Mouse (Mus musculus): ENCODE measurements around the gene Gypa. TPM values are rescaled to one million over a fixed set of nuclear protein-coding genes. Genes with fewer than 3 reads are reported as not detected.

Gypa gene
- polyA plus RNA-seq, 1 experiment from 2014 or later, result 6.3 TPM

DNA sequence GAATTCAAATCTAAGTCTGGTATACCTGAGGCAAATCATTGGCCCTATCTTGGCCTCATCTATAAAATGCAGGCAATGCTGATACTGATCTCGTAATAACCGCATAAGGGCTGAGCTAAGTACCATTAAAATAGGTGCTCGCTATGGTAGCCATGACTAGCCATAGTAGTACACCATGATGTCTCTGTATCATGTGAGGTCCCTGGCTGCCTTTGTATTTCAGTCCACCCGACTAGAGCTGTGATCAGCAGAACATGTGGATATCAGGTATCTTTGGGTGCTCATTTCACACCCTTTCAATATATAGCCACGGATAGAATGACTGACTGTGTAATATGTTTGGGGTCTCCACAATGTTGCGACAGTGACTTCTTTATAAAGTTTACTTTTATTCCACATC, 1.9 kb downstream of the Gypa start:
- Histone ChIP-seq H3K9ac (ENCODE audit: low read length) (no peak overlapping the region), H3K27me3 (ENCODE audit: control insufficient read depth, insufficient read depth, low read length) (no peaks in the 10 kb centered on the region), H3K27ac (replicated peaks in 1 of 2; ENCODE audit: control insufficient read depth in 1 of 2, insufficient read depth in 1 of 2, low read depth in 2 of 2, low read length in 2 of 2) (no peak overlapping the region), H3K4me1 (ENCODE audit: control insufficient read depth in 2 of 2, insufficient read depth in 2 of 2, low read length in 2 of 2) (peaks cover 0 to 3% of the 10 kb centered on the region in 2 experiments; a peak in 1 of 4 replicates), H3K4me2 (ENCODE audit: low read length) (no peak overlapping the region), H3K36me3 (ENCODE audit: control insufficient read depth, insufficient read depth, low read length) (no peaks in the 10 kb centered on the region), H3K9me3 (ENCODE audit: control insufficient read depth, low read length) (no peaks in the 10 kb centered on the region), H3K4me3 (ENCODE audit: control insufficient read depth in 1 of 2, insufficient read depth in 1 of 2, low read depth in 1 of 2, low read length in 2 of 2) (no peak overlapping the region)
- ATAC-seq (ENCODE audit: insufficient number of reproducible peaks, insufficient read depth, low FRiP score, low read depth), result no peak
- WGBS, result 86% methylated on average over 6 of the region's 6 CpGs

GRCm38 (mm10) chr8:80497323-80497722, 3.7 kb downstream of the Gypa start:
- ATAC-seq (ENCODE audit: insufficient number of reproducible peaks, insufficient read depth, low FRiP score, low read depth), result no peak
- H3K4me3 ChIP-seq (ENCODE audit: control insufficient read depth in 1 of 2, insufficient read depth in 1 of 2, low read depth in 1 of 2, low read length in 2 of 2), result no peak overlapping the region
- WGBS, result 71% methylated on average over 4 of the region's 4 CpGs

DNA sequence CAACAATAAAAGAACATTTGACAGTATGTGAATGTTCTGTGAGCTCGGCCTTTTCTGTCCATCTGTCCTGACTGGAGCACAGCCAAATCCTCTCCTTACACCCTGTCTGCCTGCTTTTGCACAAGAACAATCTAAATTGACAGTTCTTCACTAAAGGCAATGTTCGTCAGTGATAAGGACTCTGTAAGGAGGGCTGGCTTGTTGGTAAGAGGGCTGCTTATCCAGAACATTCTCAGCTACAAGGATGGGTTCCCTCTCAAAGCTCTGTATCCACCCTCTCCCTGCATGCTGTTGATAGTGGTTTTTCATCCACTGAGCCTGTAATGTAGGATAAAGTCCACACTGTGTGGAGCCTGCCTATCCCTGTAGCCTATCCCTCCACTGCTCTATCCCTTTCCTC, 6.7 kb downstream of the Gypa start:
- Histone ChIP-seq H3K4me1 (ENCODE audit: control insufficient read depth in 2 of 2, insufficient read depth in 2 of 2, low read length in 2 of 2) (no peaks in the 10 kb centered on the region), H3K9ac (ENCODE audit: low read length) (no peak overlapping the region), H3K27ac (replicated peaks in 1 of 2; ENCODE audit: control insufficient read depth in 1 of 2, insufficient read depth in 1 of 2, low read depth in 2 of 2, low read length in 2 of 2) (no peak overlapping the region), H3K4me3 (ENCODE audit: control insufficient read depth in 1 of 2, insufficient read depth in 1 of 2, low read depth in 1 of 2, low read length in 2 of 2) (no peak overlapping the region), H3K36me3 (ENCODE audit: control insufficient read depth, insufficient read depth, low read length) (no peaks in the 10 kb centered on the region), H3K27me3 (ENCODE audit: control insufficient read depth, insufficient read depth, low read length) (no peaks in the 10 kb centered on the region), H3K4me2 (ENCODE audit: low read length) (no peak overlapping the region), H3K9me3 (ENCODE audit: control insufficient read depth, low read length) (no peaks in the 10 kb centered on the region)
- no peak for ATAC-seq (ENCODE audit: insufficient number of reproducible peaks, insufficient read depth, low FRiP score, low read depth)
- WGBS, result 50% methylated on average over 2 of the region's 2 CpGs

More at GRCm38 (mm10) chr8:80497323-80497722, 3.7 kb downstream of the Gypa start:
- H3K4me2 ChIP-seq (ENCODE audit: low read length), result no peak overlapping the region
- H3K4me1 ChIP-seq (ENCODE audit: control insufficient read depth in 2 of 2, insufficient read depth in 2 of 2, low read length in 2 of 2), result peaks cover 0 to 3% of the 10 kb centered on the region in 2 experiments; a peak in 1 of 4 replicates
- H3K9ac ChIP-seq (ENCODE audit: low read length), result no peak overlapping the region
- H3K9me3 ChIP-seq (ENCODE audit: control insufficient read depth, low read length), result no peaks in the 10 kb centered on the region
- H3K27ac ChIP-seq (replicated peaks in 1 of 2; ENCODE audit: control insufficient read depth in 1 of 2, insufficient read depth in 1 of 2, low read depth in 2 of 2, low read length in 2 of 2), result no peak overlapping the region
- H3K27me3 ChIP-seq (ENCODE audit: control insufficient read depth, insufficient read depth, low read length), result no peaks in the 10 kb centered on the region
- H3K36me3 ChIP-seq (ENCODE audit: control insufficient read depth, insufficient read depth, low read length), result no peaks in the 10 kb centered on the region

GRCm38 (mm10) chr8:80500773-80501172, 7.2 kb downstream of the Gypa start:
- Histone ChIP-seq H3K9ac (ENCODE audit: low read length) (no peak overlapping the region), H3K9me3 (ENCODE audit: control insufficient read depth, low read length) (no peaks in the 10 kb centered on the region), H3K36me3 (ENCODE audit: control insufficient read depth, insufficient read depth, low read length) (no peaks in the 10 kb centered on the region), H3K4me3 (ENCODE audit: control insufficient read depth in 1 of 2, insufficient read depth in 1 of 2, low read depth in 1 of 2, low read length in 2 of 2) (no peak overlapping the region), H3K27ac (replicated peaks in 1 of 2; ENCODE audit: control insufficient read depth in 1 of 2, insufficient read depth in 1 of 2, low read depth in 2 of 2, low read length in 2 of 2) (no peak overlapping the region), H3K27me3 (ENCODE audit: control insufficient read depth, insufficient read depth, low read length) (no peaks in the 10 kb centered on the region), H3K4me1 (ENCODE audit: control insufficient read depth in 2 of 2, insufficient read depth in 2 of 2, low read length in 2 of 2) (no peaks in the 10 kb centered on the region), H3K4me2 (ENCODE audit: low read length) (no peak overlapping the region)
- ATAC-seq (ENCODE audit: insufficient number of reproducible peaks, insufficient read depth, low FRiP score, low read depth), result no peak
- WGBS, result 64% methylated on average over 3 of the region's 3 CpGs

- no peaks in the 10 kb centered on the region for H3K27me3 ChIP-seq (ENCODE audit: control insufficient read depth, insufficient read depth, low read length)
- H3K4me3 ChIP-seq (ENCODE audit: control insufficient read depth in 1 of 2, insufficient read depth in 1 of 2, low read depth in 1 of 2, low read length in 2 of 2), result no peak overlapping the region
- no peak for ATAC-seq (ENCODE audit: insufficient number of reproducible peaks, insufficient read depth, low FRiP score, low read depth)
- no peak overlapping the region for H3K9ac ChIP-seq (ENCODE audit: low read length)
- no peaks in the 10 kb centered on the region for H3K36me3 ChIP-seq (ENCODE audit: control insufficient read depth, insufficient read depth, low read length)
- H3K4me1 ChIP-seq (ENCODE audit: control insufficient read depth in 2 of 2, insufficient read depth in 2 of 2, low read length in 2 of 2), result no peaks in the 10 kb centered on the region
- H3K27ac ChIP-seq (replicated peaks in 1 of 2; ENCODE audit: control insufficient read depth in 1 of 2, insufficient read depth in 1 of 2, low read depth in 2 of 2, low read length in 2 of 2), result no peak overlapping the region
- 74% methylated on average over 6 of the region's 6 CpGs for WGBS
- H3K9me3 ChIP-seq (ENCODE audit: control insufficient read depth, low read length), result no peaks in the 10 kb centered on the region
- H3K4me2 ChIP-seq (ENCODE audit: low read length), result no peak overlapping the region
Measured at GRCm38 (mm10) chr8:80501283-80501682, 7.7 kb downstream of the Gypa start.

GRCm38 (mm10) chr8:80526382-80527355, 33.1 kb downstream of the Gypa start:
- Histone ChIP-seq H3K36me3 (ENCODE audit: control insufficient read depth, insufficient read depth, low read length) (no peaks in the 10 kb centered on the region), H3K9ac (ENCODE audit: low read length) (no peak overlapping the region), H3K27ac (replicated peaks in 1 of 2; ENCODE audit: control insufficient read depth in 1 of 2, insufficient read depth in 1 of 2, low read depth in 2 of 2, low read length in 2 of 2) (no peak overlapping the region), H3K27me3 (ENCODE audit: control insufficient read depth, insufficient read depth, low read length) (no peaks in the 10 kb centered on the region), H3K9me3 (ENCODE audit: control insufficient read depth, low read length) (no peaks in the 10 kb centered on the region), H3K4me3 (ENCODE audit: control insufficient read depth in 1 of 2, insufficient read depth in 1 of 2, low read depth in 1 of 2, low read length in 2 of 2) (no peak overlapping the region), H3K4me2 (ENCODE audit: low read length) (no peak overlapping the region), H3K4me1 (ENCODE audit: control insufficient read depth in 2 of 2, insufficient read depth in 2 of 2, low read length in 2 of 2) (no peaks in the 10 kb centered on the region)
- ATAC-seq (ENCODE audit: insufficient number of reproducible peaks, insufficient read depth, low FRiP score, low read depth), result no peak
- WGBS, result 74% methylated on average over 5 of the region's 5 CpGs

- 86% methylated on average over 3 of the region's 3 CpGs for WGBS
Measured at GRCm38 (mm10) chr8:80541836-80542235, 48.3 kb downstream of the Gypa start.

More at GRCm38 (mm10) chr8:80541836-80542235, 48.3 kb downstream of the Gypa start:
- Histone ChIP-seq H3K9me3 (ENCODE audit: control insufficient read depth, low read length) (peaks cover 2% of the 10 kb centered on the region; the same call in 1 of the 2 replicates), H3K36me3 (ENCODE audit: control insufficient read depth, insufficient read depth, low read length) (no peaks in the 10 kb centered on the region), H3K27me3 (ENCODE audit: control insufficient read depth, insufficient read depth, low read length) (no peaks in the 10 kb centered on the region), H3K27ac (replicated peaks in 1 of 2; ENCODE audit: control insufficient read depth in 1 of 2, insufficient read depth in 1 of 2, low read depth in 2 of 2, low read length in 2 of 2) (no peak overlapping the region), H3K4me2 (ENCODE audit: low read length) (no peak overlapping the region), H3K4me3 (ENCODE audit: control insufficient read depth in 1 of 2, insufficient read depth in 1 of 2, low read depth in 1 of 2, low read length in 2 of 2) (no peak overlapping the region), H3K4me1 (ENCODE audit: control insufficient read depth in 2 of 2, insufficient read depth in 2 of 2, low read length in 2 of 2) (no peaks in the 10 kb centered on the region), H3K9ac (ENCODE audit: low read length) (no peak overlapping the region)
- no peak for ATAC-seq (ENCODE audit: insufficient number of reproducible peaks, insufficient read depth, low FRiP score, low read depth)
